Mouse (Mus musculus): Measurements from ENCODE around the gene Gm20812.
"Not testable (repeated sequence)": the region's sequence is repeated elsewhere in the genome, so short reads cannot be mapped to it uniquely, and the experiment has no call there.

The Gm20812 gene

DNA sequence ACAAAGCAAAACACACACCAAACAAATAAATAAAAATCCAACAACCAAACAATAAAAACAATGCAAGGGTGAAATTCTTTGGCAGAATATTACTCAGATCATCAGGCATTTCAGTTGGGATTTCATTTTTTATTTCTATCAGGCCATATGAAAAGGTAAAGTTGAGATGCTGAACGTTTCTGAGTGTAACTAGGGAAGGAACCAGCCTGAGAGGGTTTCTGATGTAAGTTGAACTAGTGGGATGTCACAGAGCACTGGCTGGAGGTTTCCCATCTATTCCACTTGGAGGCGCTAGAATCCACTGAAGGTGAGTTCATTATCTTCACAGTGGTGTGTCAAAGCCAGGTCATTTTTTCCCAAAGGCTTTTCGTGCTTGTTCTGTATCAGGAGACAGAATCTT, at the start of gene Gm20812:
Gene Gm20812 (plus strand): TSS at position 301 of the 400 bp plus-strand sequence.
- not testable (repeated sequence) for DNase-seq (ENCODE audit: inconsistent age in 2 of 2, low spot score in 1 of 2)

Data from adrenal gland, adult (tissue).